Mouse (Mus musculus): ENCODE results near the gene Gm17662.

DNA sequence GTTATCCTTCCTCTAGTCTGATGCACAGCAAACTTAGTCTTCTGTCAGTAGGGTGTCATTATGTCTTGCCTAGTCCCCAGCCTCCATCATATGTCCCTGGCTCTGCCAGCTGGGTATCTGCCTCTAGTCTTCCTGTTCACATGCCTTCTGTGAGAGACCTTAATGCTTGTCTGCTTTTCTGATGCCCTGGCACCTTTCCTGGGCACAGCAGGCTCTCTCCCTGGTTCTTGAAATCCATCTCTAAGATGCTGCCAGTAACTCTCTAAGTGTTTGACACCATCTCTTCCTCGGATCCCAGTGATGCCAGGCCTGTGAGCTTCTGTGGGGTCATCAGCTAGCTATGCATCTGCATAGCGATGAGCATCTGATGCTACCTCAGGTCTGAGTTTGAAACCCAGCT is 45.7 kb downstream of the Gm17662 start:
- TF ChIP-seq CTCF (IDR thresholded peaks at IDR 0.05; ENCODE audit: low read depth) (no peak), EP300 (IDR thresholded peaks at IDR 0.05; ENCODE audit: low read depth) (no peak)
